Mouse (Mus musculus): Measurements from ENCODE around the gene Usp19.

Usp19 gene

DNA sequence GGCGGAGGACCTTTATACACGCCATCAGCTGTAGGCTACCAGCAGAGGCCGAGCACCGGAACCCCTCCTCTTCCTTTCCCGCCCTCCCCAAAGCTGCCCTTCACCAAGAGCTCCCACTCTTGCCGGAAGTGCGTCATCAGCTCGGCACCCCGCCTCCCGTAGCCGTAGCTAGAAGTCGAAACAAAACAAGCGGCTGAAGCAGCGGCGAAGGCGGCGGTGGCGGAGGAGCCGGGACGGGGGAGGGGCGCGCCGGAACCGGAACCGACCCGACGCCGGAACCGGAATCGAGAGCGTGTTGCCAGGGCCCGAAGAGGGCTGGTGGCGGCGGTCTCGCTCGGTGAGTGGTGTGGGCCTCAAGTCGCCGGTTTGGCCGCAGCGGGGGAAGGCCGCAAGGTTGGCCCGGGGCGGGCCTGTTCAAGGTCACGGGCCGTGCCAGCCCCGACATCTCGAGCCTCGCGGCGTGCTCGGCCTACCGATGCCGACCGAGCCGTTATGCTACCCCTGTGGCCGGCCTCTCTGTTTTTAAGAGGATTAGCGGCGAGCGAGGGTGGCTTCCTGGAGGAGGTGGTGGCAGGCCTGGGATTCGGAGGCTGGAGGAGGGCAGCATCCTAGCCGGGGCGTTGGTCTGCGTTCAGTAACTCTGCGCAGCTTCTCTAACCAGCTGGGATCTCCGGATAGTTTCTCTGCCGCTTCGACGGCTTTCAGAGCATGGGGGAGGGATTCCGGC is at the start of gene Usp19:
TSS of gene Usp19 (plus strand) at position 44 of the 727 bp plus-strand sequence.
- DNase-seq, result peak; percentile 95

- DNase-seq, result no peak
These were observed 49.0 kb upstream of the Usp19 start for GRCm38 (mm10) chr9:108441236-108441919.

GRCm38 (mm10) chr9:108445125-108445524 is 45.3 kb upstream of the Usp19 start:
- DNase-seq, result no peak

- DNase-seq, result no peak
These were observed 40.5 kb upstream of the Usp19 start for GRCm38 (mm10) chr9:108449860-108450259.

- no peak for DNase-seq
These were observed 39.9 kb upstream of the Usp19 start for GRCm38 (mm10) chr9:108450292-108451169.

DNA sequence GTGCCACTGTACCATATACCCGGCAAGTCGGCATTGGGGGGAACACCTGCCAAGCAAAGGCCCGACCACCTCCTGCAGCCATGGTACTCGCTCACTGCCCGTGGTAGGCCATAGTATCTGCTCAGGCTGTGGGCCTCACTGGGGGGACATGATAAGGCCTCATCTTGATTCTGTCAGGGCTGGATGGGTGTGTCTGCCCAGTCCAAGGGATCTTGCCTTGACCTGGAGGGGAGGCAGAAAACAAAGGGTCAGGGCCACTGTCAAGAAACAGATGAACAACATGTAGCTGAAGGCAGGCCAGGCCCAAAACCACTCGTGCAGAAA is 39.3 kb upstream of the Usp19 start:
- no peak for DNase-seq

DNA sequence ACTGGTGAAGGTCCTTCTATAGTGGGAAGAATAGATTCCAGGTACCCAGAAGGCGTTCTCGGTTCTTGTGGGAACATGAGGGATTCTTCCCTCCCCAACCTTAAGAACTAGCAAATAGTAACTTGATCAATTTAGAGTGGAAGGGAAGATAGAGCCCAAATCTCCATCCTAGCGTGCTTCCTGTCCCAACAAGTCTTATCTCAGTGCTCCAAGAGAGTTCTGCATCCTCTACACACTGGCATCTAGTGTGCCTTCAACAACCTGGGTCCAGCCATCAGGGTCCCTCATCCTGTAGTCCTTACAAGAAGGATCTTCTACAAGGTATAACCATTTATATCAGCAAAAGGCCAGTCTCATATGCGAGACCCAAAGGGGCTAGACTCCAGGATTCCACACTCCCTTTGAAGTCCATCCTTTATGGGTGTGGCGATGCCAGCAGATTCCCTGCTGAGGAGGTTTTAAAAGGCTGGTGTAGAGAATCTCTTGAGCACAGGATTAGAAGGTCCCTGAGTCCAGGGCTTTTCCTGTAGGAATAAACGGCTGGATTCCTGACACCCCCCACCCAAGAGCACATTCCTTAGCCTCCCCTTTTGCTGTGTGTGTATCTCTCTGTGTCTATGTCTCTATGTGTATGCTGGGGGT is 38.8 kb upstream of the Usp19 start:
- DNase-seq, result no peak

DNA sequence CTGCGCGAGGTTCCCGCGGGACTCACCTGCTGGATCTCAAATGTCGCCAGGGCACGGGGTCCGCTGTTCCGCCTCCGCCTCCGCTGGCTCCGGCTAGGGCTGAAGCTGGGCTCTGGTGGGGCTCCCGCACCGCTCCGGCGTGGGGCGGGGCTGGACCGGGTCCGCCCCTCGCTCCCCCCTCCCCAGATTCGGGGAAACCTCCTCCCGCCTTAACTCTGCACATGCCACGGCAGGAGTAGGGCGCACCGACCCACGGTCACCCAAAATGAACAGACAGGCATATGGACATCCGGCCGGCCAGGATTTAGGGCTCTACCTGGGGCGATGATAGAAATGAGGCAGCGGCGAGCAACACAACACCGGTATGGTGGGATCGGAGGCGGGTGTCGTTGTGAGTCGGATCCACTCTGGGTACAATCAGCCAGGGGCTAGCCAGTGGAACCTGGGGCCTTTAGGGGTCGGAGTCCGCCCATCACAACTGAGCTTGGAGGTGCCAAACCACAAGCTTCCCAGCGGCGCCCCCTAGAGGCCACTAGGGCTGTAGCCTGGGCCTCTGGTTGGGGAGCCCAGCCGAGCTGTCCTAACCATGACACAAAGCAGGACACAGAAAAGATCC is 38.0 kb upstream of the Usp19 start:
- DNase-seq, result peak; percentile 85

DNA sequence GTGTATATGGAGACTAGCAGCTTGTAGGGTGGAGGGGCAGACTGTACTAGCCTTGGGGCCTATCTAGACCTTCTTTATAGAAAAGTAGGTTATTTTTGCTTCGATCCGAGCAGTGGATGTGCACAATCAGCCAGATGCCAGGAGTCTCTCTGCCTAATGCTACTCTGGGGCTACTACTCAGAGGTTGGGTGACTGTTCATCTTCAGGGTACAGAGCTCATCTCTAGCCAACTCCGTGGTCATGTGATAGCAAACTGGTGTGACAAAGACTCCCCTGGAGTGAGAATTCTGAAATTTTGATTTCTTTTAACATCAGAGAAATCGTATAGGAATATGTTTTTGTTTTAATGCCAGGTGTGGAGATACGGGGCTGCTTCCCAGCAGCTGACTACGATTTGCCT is 37.5 kb upstream of the Usp19 start:
- DNase-seq, result no peak

DNA sequence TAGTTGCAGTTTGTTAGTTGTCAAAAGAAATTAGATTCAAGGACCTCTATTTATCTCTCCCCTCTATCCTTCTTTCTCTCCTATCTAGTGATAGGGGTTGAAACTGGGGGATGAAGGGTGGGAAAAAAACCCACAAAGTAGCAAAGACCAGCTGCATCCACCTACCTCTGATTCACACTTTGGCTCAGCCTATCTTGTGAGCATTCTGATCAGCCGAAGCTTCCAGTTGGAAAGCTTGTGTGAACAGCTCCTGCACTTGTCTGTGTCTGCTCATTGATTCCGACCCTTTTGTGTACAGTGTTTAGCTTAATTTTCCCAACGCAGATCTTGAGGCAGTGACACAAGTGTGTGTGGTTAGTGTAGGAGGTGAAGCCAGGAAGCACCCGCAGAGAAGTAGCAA is 36.9 kb upstream of the Usp19 start:
- no peak for DNase-seq

DNA sequence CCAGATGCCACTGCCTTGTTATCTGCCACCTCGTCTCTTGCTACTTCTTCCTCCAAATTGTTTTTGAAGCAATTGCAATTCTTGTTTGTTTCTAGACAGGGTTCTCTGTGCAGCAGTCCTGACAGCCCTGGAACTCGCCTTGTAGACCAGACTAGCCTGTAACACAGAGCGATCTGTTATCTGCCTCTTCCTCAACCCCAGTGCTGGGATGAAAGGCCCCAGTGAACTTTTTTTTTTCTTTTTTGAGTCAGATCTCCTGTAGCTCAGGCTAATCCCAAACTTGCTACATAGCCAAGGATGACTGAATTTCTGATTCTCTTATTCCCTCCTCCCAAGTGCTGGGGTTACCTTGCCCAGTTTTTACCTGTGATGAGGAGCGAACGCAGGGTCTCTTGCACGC is 36.0 kb upstream of the Usp19 start:
- no peak for DNase-seq

DNA sequence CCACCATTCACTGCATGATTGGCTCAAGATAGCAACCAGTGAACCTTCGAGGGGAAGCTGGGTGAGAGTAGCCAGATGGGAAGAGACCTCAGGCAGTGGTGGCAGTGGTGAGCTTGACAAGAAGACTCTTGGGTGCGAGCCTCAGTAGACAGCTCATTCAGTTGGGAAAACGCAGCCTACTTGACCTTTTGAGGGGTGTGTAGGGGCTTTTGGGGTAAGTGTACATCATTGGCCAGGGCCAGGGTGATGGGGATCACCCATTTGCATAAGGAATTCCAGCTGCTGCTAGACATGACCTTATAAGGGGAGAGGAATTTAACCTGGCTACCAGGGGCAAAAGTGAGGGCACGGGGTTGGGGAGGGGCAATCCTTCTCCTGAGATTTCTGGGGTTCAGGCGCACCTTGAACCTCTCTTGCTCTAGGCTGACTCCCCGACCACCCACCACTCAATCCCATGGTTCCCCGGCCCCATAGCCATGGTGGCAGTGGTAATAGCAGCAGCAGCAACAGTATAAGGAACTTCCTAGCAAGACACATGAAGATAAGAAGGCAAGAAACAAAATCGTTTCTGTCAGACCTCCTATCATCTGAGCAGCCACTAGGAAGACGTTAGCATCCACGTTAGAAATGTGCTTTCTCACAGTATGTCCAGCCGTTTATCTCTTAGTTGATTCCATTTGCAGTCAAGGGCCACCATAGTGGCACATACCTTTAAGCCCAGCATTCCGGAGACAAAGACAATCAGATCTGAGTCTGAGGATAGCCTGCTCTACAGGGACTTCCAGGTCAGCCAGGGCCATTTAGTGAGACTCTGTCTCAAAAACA is 34.4 kb upstream of the Usp19 start:
- no peak for DNase-seq

DNA sequence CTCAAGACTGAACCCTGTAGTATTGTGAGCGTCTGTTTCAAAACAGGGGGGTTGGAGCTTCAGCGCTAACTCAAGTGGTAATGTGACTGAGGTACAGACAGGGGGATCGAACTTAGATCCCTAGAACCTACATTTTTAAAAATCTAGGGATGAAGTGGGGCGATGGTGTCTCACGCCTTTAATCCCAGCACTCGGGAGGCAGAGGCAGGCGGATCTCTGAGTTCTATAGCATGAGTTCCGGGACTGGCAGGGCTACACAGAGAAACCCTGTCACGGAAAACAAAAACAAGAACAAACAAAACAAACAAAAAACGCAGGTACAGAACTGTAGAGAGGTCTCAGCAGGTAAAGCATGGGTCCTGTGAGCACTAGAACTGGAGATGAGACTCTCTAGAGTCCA is 33.4 kb upstream of the Usp19 start:
- no peak for DNase-seq

DNA sequence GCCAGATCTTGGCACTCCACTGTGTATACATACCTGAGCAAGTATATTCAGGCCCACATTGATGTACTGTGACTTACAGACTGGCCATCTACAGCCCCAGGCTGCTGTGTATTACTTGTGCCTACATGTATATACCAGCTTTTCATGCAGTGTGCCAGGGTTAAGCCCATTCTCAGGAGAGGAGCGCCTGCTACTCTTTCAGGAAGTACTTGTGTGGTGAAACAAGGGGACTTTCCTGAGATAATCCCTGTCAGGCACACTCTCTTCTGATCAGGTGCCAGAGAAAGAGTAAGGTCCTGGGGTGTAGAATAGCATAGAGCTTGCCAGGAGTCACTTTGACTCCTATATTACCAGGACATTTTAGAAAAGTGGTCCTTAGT is 30.5 kb upstream of the Usp19 start:
- DNase-seq, result no peak

DNA sequence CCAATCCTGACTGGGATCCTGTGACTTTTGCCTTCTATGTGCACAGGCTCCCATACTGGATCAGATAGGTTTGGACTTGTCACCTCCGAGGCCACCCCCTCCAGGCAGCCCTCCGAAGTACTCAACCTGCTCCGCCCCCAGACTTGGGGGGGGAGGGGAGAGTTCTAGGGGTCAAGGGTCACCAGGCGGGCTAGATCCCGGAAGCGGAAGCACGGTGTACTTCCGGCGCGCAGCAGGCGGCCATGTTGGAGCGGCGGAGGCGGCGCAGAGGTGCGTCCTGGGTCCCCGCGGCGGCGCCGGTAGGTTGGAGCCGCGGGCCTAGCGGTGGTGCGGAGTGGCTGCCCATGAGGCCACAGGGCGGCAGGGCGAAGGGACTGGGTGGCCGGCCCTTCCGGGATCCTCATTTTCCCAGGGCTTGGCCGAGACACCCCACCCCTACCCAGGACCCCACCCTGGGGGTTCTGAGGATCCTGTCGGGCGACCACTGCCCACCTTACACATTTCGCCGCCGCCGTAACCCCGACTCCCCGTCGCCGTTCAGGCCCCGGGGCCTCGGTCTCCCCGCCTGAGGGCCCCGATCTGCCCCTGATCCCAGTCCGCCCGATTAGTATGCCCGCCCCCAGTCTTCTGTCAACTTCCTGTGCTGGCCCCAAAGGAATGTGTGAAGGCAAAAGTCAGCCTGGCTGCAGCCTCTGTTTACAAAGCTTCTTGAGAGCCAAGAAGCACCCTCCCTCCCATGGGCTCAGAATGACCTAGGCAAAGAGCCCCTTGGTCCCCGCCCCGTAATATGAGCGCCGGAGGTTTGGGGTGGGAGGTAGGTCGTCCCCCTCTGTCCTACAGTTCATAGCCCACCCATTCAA is 29.9 kb upstream of the Usp19 start, which contains the start of gene Ccdc71:
TSS of gene Ccdc71 (plus strand) at position 209 of the 860 bp plus-strand sequence.
- peak; percentile 88 for DNase-seq

GRCm38 (mm10) chr9:108461181-108461631 is 29.2 kb upstream of the Usp19 start, which contains the start of gene Klhdc8b:
Gene Klhdc8b (minus strand): TSS chr9:108461581.
- peak; percentile 41 for DNase-seq

DNA sequence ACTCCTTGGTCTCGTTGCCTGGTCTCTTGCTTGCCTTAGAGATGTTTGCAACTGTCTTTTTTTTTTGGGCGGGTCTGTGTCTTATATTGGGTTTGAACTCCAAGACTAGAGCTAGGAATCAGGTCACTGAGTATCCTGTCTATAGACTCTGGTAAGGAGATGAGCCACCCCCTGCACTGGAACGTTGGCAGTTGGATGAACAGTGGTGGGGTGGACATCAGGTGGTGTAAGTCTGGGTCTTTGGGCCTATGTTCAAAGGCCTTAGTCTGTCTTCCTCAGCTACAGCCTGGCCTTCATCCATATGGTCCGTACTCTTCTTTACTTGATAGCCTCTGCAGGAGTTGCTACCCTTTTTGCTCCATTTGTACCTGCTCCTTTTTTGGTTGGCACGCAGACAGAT is 28.7 kb upstream of the Usp19 start:
- no peak for DNase-seq

GRCm38 (mm10) chr9:108462192-108462591 is 28.2 kb upstream of the Usp19 start:
- DNase-seq, result no peak

- DNase-seq, result no peak
These were observed 26.7 kb upstream of the Usp19 start for GRCm38 (mm10) chr9:108463713-108464112.

DNA sequence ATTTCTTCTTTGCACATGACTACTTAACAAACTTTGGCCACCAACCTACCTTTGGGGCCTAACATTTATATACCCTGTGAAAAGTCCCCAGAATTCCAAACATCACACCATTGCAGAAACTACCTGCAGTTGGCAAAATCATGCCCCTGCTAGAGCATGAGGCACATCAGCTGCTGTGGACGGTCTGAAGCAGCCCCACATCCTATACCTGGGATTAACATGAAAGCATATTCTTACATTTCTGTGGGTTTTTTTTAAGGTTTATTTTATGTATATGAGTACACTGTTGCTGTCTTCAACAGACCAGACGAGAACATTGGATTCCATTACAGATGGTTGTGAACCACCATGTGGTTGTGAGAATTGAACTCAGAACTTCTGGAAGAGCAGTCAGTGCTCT is 24.2 kb upstream of the Usp19 start:
- DNase-seq, result no peak

GRCm38 (mm10) chr9:108469430-108469829 is 21.0 kb upstream of the Usp19 start:
- no peak for DNase-seq

All from kidney, adult 18-20 months (tissue).